Mouse (Mus musculus): ENCODE measurements around the gene Otol1. TPM values are rescaled to one million over a fixed set of nuclear protein-coding genes. Genes with fewer than 3 reads are reported as not detected.
A peak's percentile ranks its signal among the peaks of the same experiment; 100 is the strongest.

Otol1 gene
- total and polyA plus RNA-seq, 3 experiments = 0.08 TPM; not detected in 2

DNA sequence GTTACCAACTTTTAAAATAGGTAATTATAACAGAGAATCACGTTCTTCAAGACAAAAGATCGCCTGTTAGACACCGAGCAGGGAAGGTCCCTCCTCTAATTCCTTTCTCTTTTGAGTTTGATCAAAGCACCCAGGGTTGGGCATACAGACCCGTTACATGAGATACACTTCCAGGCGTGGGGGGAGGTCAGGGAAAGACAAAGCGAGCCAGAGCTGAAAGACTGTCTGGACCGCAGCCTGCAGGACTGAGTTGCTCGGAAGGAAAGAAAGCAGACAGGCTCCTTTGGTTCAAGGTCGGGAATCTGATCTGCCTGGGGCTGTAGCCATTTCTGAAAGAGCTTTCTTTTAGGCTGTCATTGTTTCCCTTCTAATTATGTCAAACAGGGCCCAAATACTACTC, 5.9 kb upstream of the Otol1 start:
- TF ChIP-seq TCF12 (IDR thresholded peaks at IDR 0.05; ENCODE audit: low read depth, low read length) = no peak
- no peak for TF ChIP-seq UBTF (IDR thresholded peaks at IDR 0.05; ENCODE audit: low read depth, low read length)
- TF ChIP-seq MAZ (IDR thresholded peaks at IDR 0.05; ENCODE audit: low read depth, low read length) = no peak
- TF ChIP-seq CHD1 (IDR thresholded peaks at IDR 0.05; ENCODE audit: low read depth, low read length) = no peak
- no peak for TF ChIP-seq CTCF (conservative IDR thresholded peaks at IDR 0.05 in 1 of 2, IDR thresholded peaks at IDR 0.05 in 1 of 2; ENCODE audit: low read depth in 2 of 2, low read length in 2 of 2)
- no peak for TF ChIP-seq IRF4 (IDR thresholded peaks at IDR 0.05; ENCODE audit: low read depth, low read length)
- TF ChIP-seq NRF1 (IDR thresholded peaks at IDR 0.05; ENCODE audit: low read depth, low read length) = no peak
- TF ChIP-seq USF2 (conservative IDR thresholded peaks at IDR 0.05; ENCODE audit: low read depth, low read length) = no peak
- TF ChIP-seq ETS1 (conservative IDR thresholded peaks at IDR 0.05; ENCODE audit: low read depth, low read length) = no peak
- TF ChIP-seq BHLHE40 (IDR thresholded peaks at IDR 0.05; ENCODE audit: low read depth, low read length) = no peak
- no peak for TF ChIP-seq ZC3H11A (IDR thresholded peaks at IDR 0.05; ENCODE audit: low read depth, low read length)
- TF ChIP-seq POLR2AphosphoS2 (IDR thresholded peaks at IDR 0.05; ENCODE audit: low read depth, low read length) = no peak
- no peak for TF ChIP-seq MYC (IDR thresholded peaks at IDR 0.05; ENCODE audit: low read depth, low read length)
- TF ChIP-seq ELF1 (IDR thresholded peaks at IDR 0.05; ENCODE audit: low read depth, low read length) = no peak
- H3K27me3 ChIP-seq (replicated peaks) = no peaks in the 10 kb centered on the region
- in situ Hi-C loops (cut with MboI; ENCODE audit: low pct_ligation_motif_present, low pct_unique_long_range_greater_than_20kb, low sequenced_read_pairs) = no loop called here
- H3K9ac ChIP-seq (ENCODE audit: insufficient read depth, low read depth) = no peak overlapping the region
- no peaks in the 10 kb centered on the region for H3K79me2 ChIP-seq (replicated peaks; ENCODE audit: control insufficient read depth, extremely low read depth, insufficient read depth, poor library complexity, severe bottlenecking)
- no peaks in the 10 kb centered on the region for H3K9me3 ChIP-seq (replicated peaks; ENCODE audit: low read length)
- no peaks in the 10 kb centered on the region for H3K4me1 ChIP-seq (ENCODE audit: control insufficient read depth in 1 of 2, insufficient read depth in 2 of 2)
- H3K27ac ChIP-seq (ENCODE audit: insufficient read depth, low read depth) = no peak overlapping the region
- dilution Hi-C loops (cut with MboI; ENCODE audit: extremely low pct_ligation_motif_present, extremely low pct_unique_long_range_greater_than_20kb, low sequenced_read_pairs) = no loop called here
- no peaks in the 10 kb centered on the region for H3K36me3 ChIP-seq (replicated peaks in 1 of 2; ENCODE audit: control insufficient read depth in 1 of 2, insufficient read depth in 1 of 2, low read length in 1 of 2)
- no peak overlapping the region for H3K4me3 ChIP-seq (replicated peaks in 1 of 3; ENCODE audit: low read depth in 2 of 3, low read length in 2 of 3, poor library complexity in 1 of 3)
- no peak for DNase-seq (ENCODE audit: extremely low read depth)
- no peak overlapping the region for H3K4me2 ChIP-seq (ENCODE audit: insufficient read depth, low read depth, poor library complexity, severe bottlenecking)

DNA sequence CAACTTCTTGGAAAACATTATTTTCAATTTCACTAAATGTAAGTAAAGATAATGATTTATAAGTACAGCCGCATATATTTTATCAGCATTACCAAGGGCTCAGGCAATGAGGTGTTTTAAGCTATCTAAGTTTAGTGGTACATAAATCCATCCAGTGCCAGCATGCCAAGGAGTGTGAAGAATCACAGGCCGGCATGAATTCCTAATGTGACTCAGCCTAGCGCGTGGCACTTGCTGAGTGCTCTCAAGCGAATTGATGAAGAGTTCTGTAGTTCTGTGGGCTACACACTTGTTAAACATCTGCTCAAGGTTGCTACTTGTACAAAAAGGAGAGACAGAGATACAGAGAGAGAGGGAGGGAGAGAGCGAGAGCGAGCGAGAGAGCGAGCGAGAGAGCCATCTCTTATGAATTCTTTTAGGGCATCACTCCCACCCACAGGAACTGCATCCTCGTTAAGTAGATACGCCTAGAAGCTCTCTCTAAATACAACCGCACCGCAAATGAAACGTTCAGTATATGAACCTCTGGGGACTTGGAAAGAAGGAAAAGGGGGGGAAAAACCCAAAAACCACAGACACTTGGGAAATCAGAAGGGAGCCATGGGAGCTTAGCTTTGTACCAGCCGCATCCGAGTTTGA, 4.2 kb upstream of the Otol1 start:
- Histone ChIP-seq H3K79me2 (replicated peaks; ENCODE audit: control insufficient read depth, extremely low read depth, insufficient read depth, poor library complexity, severe bottlenecking) (no peaks in the 10 kb centered on the region), H3K9ac (ENCODE audit: insufficient read depth, low read depth) (0 out of 2 replicates have a peak overlapping the region, but pooled peaks have one; percentile 20), H3K36me3 (replicated peaks in 1 of 2; ENCODE audit: control insufficient read depth in 1 of 2, insufficient read depth in 1 of 2, low read length in 1 of 2) (no peaks in the 10 kb centered on the region), H3K9me3 (replicated peaks; ENCODE audit: low read length) (no peaks in the 10 kb centered on the region), H3K4me3 (replicated peaks in 1 of 3; ENCODE audit: low read depth in 2 of 3, low read length in 2 of 3, poor library complexity in 1 of 3) (no peak overlapping the region), H3K27ac (ENCODE audit: insufficient read depth, low read depth) (no peak overlapping the region), H3K4me2 (ENCODE audit: insufficient read depth, low read depth, poor library complexity, severe bottlenecking) (peak overlapping the region; percentile 47; the same call in 1 of the 2 replicates), H3K27me3 (replicated peaks) (no peaks in the 10 kb centered on the region), H3K4me1 (ENCODE audit: control insufficient read depth in 1 of 2, insufficient read depth in 2 of 2) (0 out of 4 replicates have a peak, but pooled peaks cover 0 to 6% of the 10 kb centered on the region in 2 experiments)
- dilution Hi-C loops (cut with MboI; ENCODE audit: extremely low pct_ligation_motif_present, extremely low pct_unique_long_range_greater_than_20kb, low sequenced_read_pairs) (no loop called here), in situ Hi-C loops (cut with MboI; ENCODE audit: low pct_ligation_motif_present, low pct_unique_long_range_greater_than_20kb, low sequenced_read_pairs) (no loop called here)
- DNase-seq (ENCODE audit: extremely low read depth) = no peak
- TF ChIP-seq IRF4 (IDR thresholded peaks at IDR 0.05; ENCODE audit: low read depth, low read length) = no peak
- TF ChIP-seq NELFE (IDR thresholded peaks at IDR 0.05; ENCODE audit: low read depth, low read length) = no peak
- no peak for TF ChIP-seq USF2 (conservative IDR thresholded peaks at IDR 0.05; ENCODE audit: low read depth, low read length)
- TF ChIP-seq MEF2A (IDR thresholded peaks at IDR 0.05; ENCODE audit: borderline replicate concordance, low read depth, low read length) = no peak
- TF ChIP-seq USF1 (IDR thresholded peaks at IDR 0.05; ENCODE audit: low read depth, low read length) = no peak
- TF ChIP-seq MAZ (IDR thresholded peaks at IDR 0.05; ENCODE audit: low read depth, low read length) = no peak
- no peak for TF ChIP-seq ETS1 (conservative IDR thresholded peaks at IDR 0.05; ENCODE audit: low read depth, low read length)
- TF ChIP-seq ZMIZ1 (IDR thresholded peaks at IDR 0.05; ENCODE audit: low read depth, low read length) = no peak
- TF ChIP-seq JUN (IDR thresholded peaks at IDR 0.05; ENCODE audit: insufficient read depth, low read depth, low read length) = no peak

Measured in CH12.LX (cell line).